Comparison of ENCODE assay signal across 8 mouse cellular contexts in the genomic region with DNA sequence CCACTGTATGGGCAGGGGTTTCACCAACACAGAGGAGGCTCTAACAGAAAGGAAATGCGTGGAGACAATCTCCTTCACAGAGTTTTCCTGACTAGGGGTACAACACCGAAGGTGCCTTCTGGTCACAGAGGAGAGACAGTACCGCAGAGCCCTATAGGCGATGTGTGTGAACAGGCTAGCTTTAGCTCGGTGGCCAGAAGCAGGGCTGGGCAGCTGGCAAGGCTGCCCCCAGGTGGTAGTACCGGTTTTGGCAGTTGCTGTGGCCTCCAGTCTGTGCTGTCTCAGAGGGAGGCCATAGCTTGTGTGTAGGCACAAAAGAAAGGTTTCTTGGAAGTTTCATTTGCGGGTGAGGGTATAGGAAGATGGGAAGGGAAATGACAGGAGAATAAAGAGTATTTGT. TPM values are rescaled to one million over a fixed set of nuclear protein-coding genes. Genes with fewer than 3 reads are reported as not detected.
DNase-seq lines count a peak whose midpoint lies in the region; ATAC-seq and TF ChIP-seq lines count a peak whose summit lies in the region.

No protein-coding gene starts in this region.

- DNase-seq in left cerebral cortex, adult 2 months (ENCODE audit: extremely low spot score in 1 of 2, low spot score in 2 of 2) = peak in 1 of 2 experiments; percentile 68
- no peak for DNase-seq in left cerebral cortex, adult 8-10 months (ENCODE audit: low spot score in 2 of 2)
- peak; percentile 21 to 30 for DNase-seq in adrenal gland, postnatal 4 days (ENCODE audit: low spot score in 2 of 2)
- peak; percentile 73 for DNase-seq in limb, embryonic 10.5 days (ENCODE audit: low spot score)

- 0 out of 2 replicates have a peak, but pooled peaks cover 4% of the 10 kb centered on the region for H3K4me1 ChIP-seq in embryonic facial prominence, embryonic 15.5 days
- H3K4me1 ChIP-seq in limb, embryonic 10.5 days = 0 out of 2 replicates have a peak, but pooled peaks cover 2% of the 10 kb centered on the region
- H3K4me1 ChIP-seq in midbrain, embryonic 12.5 days = no peaks in the 10 kb centered on the region
- peaks cover 9% of the 10 kb centered on the region for H3K4me1 ChIP-seq in stomach, embryonic 16.5 days (ENCODE audit: control insufficient read depth, insufficient read depth, low read length)

- H3K9ac ChIP-seq in embryonic facial prominence, embryonic 15.5 days = no peak overlapping the region
- H3K9ac ChIP-seq in midbrain, embryonic 12.5 days (replicated peaks) = no peak overlapping the region
- H3K9ac ChIP-seq in stomach, embryonic 16.5 days (ENCODE audit: low read length) = no peak overlapping the region

- WGBS in embryonic facial prominence, embryonic 15.5 days = 12% methylated on average over 7 of the region's 7 CpGs
- WGBS in limb, embryonic 10.5 days = 10% methylated on average over 7 of the region's 7 CpGs
- WGBS in midbrain, embryonic 12.5 days = 10% methylated on average over 7 of the region's 7 CpGs
- 6% methylated on average over 7 of the region's 7 CpGs for WGBS in stomach, embryonic 16.5 days

- intact Hi-C loops in left cerebral cortex, adult 2 months (cut with DNase I) = loop anchor here (5.0 kb wide), 1 partner anchor 48 kb away; no protein-coding TSS in a partner anchor

- H3K27me3 ChIP-seq in embryonic facial prominence, embryonic 15.5 days = no peaks in the 10 kb centered on the region
- H3K27me3 ChIP-seq in limb, embryonic 10.5 days (ENCODE audit: low read depth, poor library complexity, severe bottlenecking) = peaks cover 15% of the 10 kb centered on the region
- peaks cover 30% of the 10 kb centered on the region for H3K27me3 ChIP-seq in midbrain, embryonic 12.5 days
- no peaks in the 10 kb centered on the region for H3K27me3 ChIP-seq in stomach, embryonic 16.5 days (ENCODE audit: control insufficient read depth, insufficient read depth, low read length)

- H3K27ac ChIP-seq in left cerebral cortex, adult 2 months = no peak overlapping the region
- H3K27ac ChIP-seq in embryonic facial prominence, embryonic 15.5 days (replicated peaks) = no peak overlapping the region
- H3K27ac ChIP-seq in limb, embryonic 10.5 days = no peak overlapping the region
- no peak overlapping the region for H3K27ac ChIP-seq in midbrain, embryonic 12.5 days (replicated peaks)
- peak overlapping the region; percentile 83 for H3K27ac ChIP-seq in stomach, embryonic 16.5 days (ENCODE audit: low read length)

- TF ChIP-seq CTCF in left cerebral cortex, adult 2 months (IDR thresholded peaks at IDR 0.05) = peak; percentile 79

- ATAC-seq in embryonic facial prominence, embryonic 15.5 days (ENCODE audit: insufficient number of reproducible peaks, low FRiP score, low TSS enrichment, low read depth) = peak; percentile 65
- ATAC-seq in hematopoietic stem cell, adult 5-6 weeks (replicated peaks in 1 of 2; ENCODE audit: insufficient read depth in 1 of 2, low FRiP score in 2 of 2, low TSS enrichment in 1 of 2, low read depth in 1 of 2, poor library complexity in 2 of 2, severe bottlenecking in 2 of 2) = peak; percentile 89 to 95
- ATAC-seq in midbrain, embryonic 12.5 days (ENCODE audit: low FRiP score, low read depth) = peak; percentile 80; the same call in 1 of the 2 replicates
- ATAC-seq in stomach, embryonic 16.5 days (ENCODE audit: insufficient read depth, low FRiP score) = peak; percentile 92

- no peaks in the 10 kb centered on the region for H3K9me3 ChIP-seq in embryonic facial prominence, embryonic 15.5 days (replicated peaks)
- H3K9me3 ChIP-seq in limb, embryonic 10.5 days (replicated peaks) = no peaks in the 10 kb centered on the region
- no peaks in the 10 kb centered on the region for H3K9me3 ChIP-seq in midbrain, embryonic 12.5 days
- no peaks in the 10 kb centered on the region for H3K9me3 ChIP-seq in stomach, embryonic 16.5 days (replicated peaks; ENCODE audit: control insufficient read depth, low read length)

- H3K4me2 ChIP-seq in embryonic facial prominence, embryonic 15.5 days (replicated peaks) = no peak overlapping the region
- no peak overlapping the region for H3K4me2 ChIP-seq in midbrain, embryonic 12.5 days (replicated peaks)
- peak overlapping the region; percentile 28 for H3K4me2 ChIP-seq in stomach, embryonic 16.5 days (ENCODE audit: low read depth, low read length)

- H3K4me3 ChIP-seq in left cerebral cortex, adult 2 months = no peak overlapping the region
- H3K4me3 ChIP-seq in embryonic facial prominence, embryonic 15.5 days (replicated peaks) = no peak overlapping the region
- H3K4me3 ChIP-seq in limb, embryonic 10.5 days = no peak overlapping the region
- no peak overlapping the region for H3K4me3 ChIP-seq in midbrain, embryonic 12.5 days
- H3K4me3 ChIP-seq in stomach, embryonic 16.5 days (replicated peaks; ENCODE audit: low read length) = no peak overlapping the region

- H3K36me3 ChIP-seq in embryonic facial prominence, embryonic 15.5 days = no peaks in the 10 kb centered on the region
- no peaks in the 10 kb centered on the region for H3K36me3 ChIP-seq in limb, embryonic 10.5 days
- no peaks in the 10 kb centered on the region for H3K36me3 ChIP-seq in midbrain, embryonic 12.5 days
- H3K36me3 ChIP-seq in stomach, embryonic 16.5 days (ENCODE audit: control insufficient read depth, insufficient read depth, low read length) = no peaks in the 10 kb centered on the region

RNA-seq across cellular contexts. Expression of gene Slc25a1, which starts 10.8 kb away (rescaled TPM):
- total RNA-seq in left cerebral cortex, adult 2 months (2021) = 10 to 100 TPM; 39.2 to 43.9 TPM
- 10 to 100 TPM; 37.6 to 52.4 (median 45.9) TPM for total RNA-seq in left cerebral cortex, adult 8-10 months (2022)
- total RNA-seq in adrenal gland, postnatal 4 days (2021) = 10 to 100 TPM; 98.4 to 98.6 TPM
- 83.0 and 83.6 TPM in 2 replicates for polyA plus RNA-seq in embryonic facial prominence, embryonic 15.5 days (2015; fragmentation: Nextera tagmentation; extraction: Ambion mirVana)
- 56.3 and 59.6 TPM in 2 replicates for total RNA-seq in hematopoietic stem cell, adult 5-6 weeks (2017)
- polyA plus RNA-seq in limb, embryonic 10.5 days (2016; fragmentation: Nextera tagmentation; extraction: Ambion mirVana) = 94.2 and 103 TPM in 2 replicates
- polyA plus RNA-seq in midbrain, embryonic 12.5 days (2016; fragmentation: Nextera tagmentation; extraction: Ambion mirVana) = 120 and 132 TPM in 2 replicates
- polyA plus RNA-seq in stomach, embryonic 16.5 days (2015; fragmentation: Nextera tagmentation; extraction: Ambion mirVana) = 117 and 125 TPM in 2 replicates

RNA-seq across cellular contexts. Expression of gene Gsc2, which starts 24.0 kb away (rescaled TPM):
- not detected for total RNA-seq in left cerebral cortex, adult 2 months (2021)
- under 1 TPM in 1 of 4 experiments, not detected in 3; 0.52 TPM for total RNA-seq in left cerebral cortex, adult 8-10 months (2022)
- not detected for total RNA-seq in adrenal gland, postnatal 4 days (2021)
- not detected in 2 replicates for polyA plus RNA-seq in embryonic facial prominence, embryonic 15.5 days (2015; fragmentation: Nextera tagmentation; extraction: Ambion mirVana)
- not detected in 2 replicates for total RNA-seq in hematopoietic stem cell, adult 5-6 weeks (2017)
- 0.13 TPM in 1 of 2 replicates, not detected in the other for polyA plus RNA-seq in limb, embryonic 10.5 days (2016; fragmentation: Nextera tagmentation; extraction: Ambion mirVana)
- 0.26 and 0.52 TPM in 2 replicates for polyA plus RNA-seq in midbrain, embryonic 12.5 days (2016; fragmentation: Nextera tagmentation; extraction: Ambion mirVana)
- polyA plus RNA-seq in stomach, embryonic 16.5 days (2015; fragmentation: Nextera tagmentation; extraction: Ambion mirVana) = not detected in 2 replicates

RNA-seq across cellular contexts. Expression of gene Ess2, which starts 27.7 kb away (rescaled TPM):
- 10 to 100 TPM; 27.8 to 31.8 TPM for total RNA-seq in left cerebral cortex, adult 2 months (2021)
- total RNA-seq in left cerebral cortex, adult 8-10 months (2022) = 10 to 100 TPM; 27.0 to 34.5 (median 32.0) TPM
- total RNA-seq in adrenal gland, postnatal 4 days (2021) = 10 to 100 TPM; 33.0 to 33.6 TPM
- 35.0 and 40.8 TPM in 2 replicates for polyA plus RNA-seq in embryonic facial prominence, embryonic 15.5 days (2015; fragmentation: Nextera tagmentation; extraction: Ambion mirVana)
- total RNA-seq in hematopoietic stem cell, adult 5-6 weeks (2017) = 31.2 and 35.3 TPM in 2 replicates
- polyA plus RNA-seq in limb, embryonic 10.5 days (2016; fragmentation: Nextera tagmentation; extraction: Ambion mirVana) = 56.0 and 63.4 TPM in 2 replicates
- 56.7 and 61.6 TPM in 2 replicates for polyA plus RNA-seq in midbrain, embryonic 12.5 days (2016; fragmentation: Nextera tagmentation; extraction: Ambion mirVana)
- 31.3 and 33.7 TPM in 2 replicates for polyA plus RNA-seq in stomach, embryonic 16.5 days (2015; fragmentation: Nextera tagmentation; extraction: Ambion mirVana)

RNA-seq across cellular contexts. Expression of gene Tssk2, which starts 40.4 kb away (rescaled TPM):
- total RNA-seq in left cerebral cortex, adult 2 months (2021) = not detected
- total RNA-seq in left cerebral cortex, adult 8-10 months (2022) = not detected
- total RNA-seq in adrenal gland, postnatal 4 days (2021) = not detected
- 0.12 TPM in 1 of 2 replicates, not detected in the other for polyA plus RNA-seq in embryonic facial prominence, embryonic 15.5 days (2015; fragmentation: Nextera tagmentation; extraction: Ambion mirVana)
- not detected in 2 replicates for total RNA-seq in hematopoietic stem cell, adult 5-6 weeks (2017)
- polyA plus RNA-seq in limb, embryonic 10.5 days (2016; fragmentation: Nextera tagmentation; extraction: Ambion mirVana) = not detected in 2 replicates
- polyA plus RNA-seq in midbrain, embryonic 12.5 days (2016; fragmentation: Nextera tagmentation; extraction: Ambion mirVana) = not detected in 2 replicates
- not detected in 2 replicates for polyA plus RNA-seq in stomach, embryonic 16.5 days (2015; fragmentation: Nextera tagmentation; extraction: Ambion mirVana)

RNA-seq across cellular contexts. Expression of gene Dgcr2, which starts 40.5 kb away (rescaled TPM):
- total RNA-seq in left cerebral cortex, adult 2 months (2021) = 10 to 100 TPM; 93.2 to 99.7 TPM
- total RNA-seq in left cerebral cortex, adult 8-10 months (2022) = 100 to 1,000 TPM in 2 of 4 experiments, 10 to 100 TPM in 2; 97.2 to 104 (median 101) TPM
- total RNA-seq in adrenal gland, postnatal 4 days (2021) = 10 to 100 TPM; 81.6 to 84.4 TPM
- polyA plus RNA-seq in embryonic facial prominence, embryonic 15.5 days (2015; fragmentation: Nextera tagmentation; extraction: Ambion mirVana) = 86.0 and 90.2 TPM in 2 replicates
- 50.9 and 62.7 TPM in 2 replicates for total RNA-seq in hematopoietic stem cell, adult 5-6 weeks (2017)
- polyA plus RNA-seq in limb, embryonic 10.5 days (2016; fragmentation: Nextera tagmentation; extraction: Ambion mirVana) = 100 and 116 TPM in 2 replicates
- polyA plus RNA-seq in midbrain, embryonic 12.5 days (2016; fragmentation: Nextera tagmentation; extraction: Ambion mirVana) = 105 and 108 TPM in 2 replicates
- polyA plus RNA-seq in stomach, embryonic 16.5 days (2015; fragmentation: Nextera tagmentation; extraction: Ambion mirVana) = 80.6 and 88.8 TPM in 2 replicates

Comparison
In these comparisons a context has a peak if more than half of its experiments do, and no peak if none do; other contexts are left out.
1. DNase-seq: peak in adrenal gland, postnatal 4 days (2 of 2) and limb, embryonic 10.5 days (single experiment); none in left cerebral cortex, adult 8-10 months (0 of 2).
2. Peak in every context shown above with its lines, with median percentiles within 50 percentile points of each other: ATAC-seq.